Mouse (Mus musculus): Measurements from ENCODE around the gene Ldlr. TPM values are rescaled to one million over a fixed set of nuclear protein-coding genes. Genes with fewer than 3 reads are reported as not detected.
"Not testable (repeated sequence)": the region's sequence is repeated elsewhere in the genome, so short reads cannot be mapped to it uniquely, and the experiment has no call there.

Gene Ldlr
- polyA plus RNA-seq, 2 experiments = 18.4 to 36.9 TPM

DNA sequence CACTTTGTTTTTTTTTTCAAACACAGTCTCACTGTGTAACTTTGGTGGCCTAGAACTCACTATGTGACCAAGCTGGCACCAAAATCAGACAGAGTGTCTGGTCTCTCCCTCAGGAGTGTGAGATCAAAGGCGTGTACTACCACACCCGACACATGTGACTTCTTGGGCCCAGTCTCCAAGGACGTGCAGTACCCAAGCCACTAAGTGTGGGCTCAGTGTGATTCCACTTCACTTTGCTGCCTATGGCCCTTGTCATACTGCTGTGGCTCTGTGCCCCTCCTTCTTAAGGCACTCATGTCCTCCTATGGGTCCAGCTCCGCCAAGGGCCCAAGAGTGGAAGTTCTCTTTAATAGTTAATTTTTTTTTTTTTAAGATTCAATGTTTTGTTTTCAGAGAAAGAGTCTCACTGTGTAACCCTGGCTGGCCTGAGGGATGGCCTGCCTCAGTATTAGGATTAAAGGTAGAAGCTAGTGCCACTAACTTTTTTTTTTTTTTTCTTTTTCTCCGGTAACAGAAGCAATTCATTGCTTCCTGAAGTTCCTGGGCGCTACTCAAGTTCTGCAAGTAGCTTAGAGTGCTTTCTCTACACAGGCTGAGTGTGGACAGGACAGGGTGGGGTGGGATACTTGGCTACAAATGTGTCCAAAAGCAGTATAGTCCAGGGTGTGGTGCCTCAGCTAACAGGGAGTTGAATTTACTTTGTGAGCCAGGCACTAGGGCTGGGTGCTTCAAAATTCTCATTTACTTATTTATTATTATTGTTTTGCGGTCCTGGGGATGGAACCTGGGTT, 61.4 kb downstream of the Ldlr start:
- no peaks in the 10 kb centered on the region for H3K9me3 ChIP-seq (ENCODE audit: control insufficient read depth, low read length)
- no peak overlapping the region for H3K4me2 ChIP-seq (replicated peaks; ENCODE audit: low read depth, low read length, severe bottlenecking)
- peaks cover 88% of the 10 kb centered on the region for H3K36me3 ChIP-seq (ENCODE audit: control insufficient read depth, insufficient read depth, low read length)
- H3K27me3 ChIP-seq (ENCODE audit: control insufficient read depth, insufficient read depth, low read length) = no peaks in the 10 kb centered on the region
- no peak for TF ChIP-seq POLR2A (IDR thresholded peaks at IDR 0.05; ENCODE audit: borderline replicate concordance, extremely low read depth, insufficient read depth, insufficient read length)
- peaks cover 8% of the 10 kb centered on the region; the same call in 1 of the 2 replicates for H3K4me1 ChIP-seq (ENCODE audit: control insufficient read depth, insufficient read depth, low read length)
- H3K4me3 ChIP-seq (replicated peaks; ENCODE audit: low read length) = no peak overlapping the region
- H3K27ac ChIP-seq (replicated peaks; ENCODE audit: low read depth, low read length) = no peak overlapping the region
- DNase-seq (ENCODE audit: low spot score) (no peak), ATAC-seq (ENCODE audit: low FRiP score, low read depth) (no peak)
- no peak overlapping the region for H3K9ac ChIP-seq (ENCODE audit: low read depth, low read length, severe bottlenecking)
- 89% methylated on average over 7 of the region's 7 CpGs for WGBS

DNA sequence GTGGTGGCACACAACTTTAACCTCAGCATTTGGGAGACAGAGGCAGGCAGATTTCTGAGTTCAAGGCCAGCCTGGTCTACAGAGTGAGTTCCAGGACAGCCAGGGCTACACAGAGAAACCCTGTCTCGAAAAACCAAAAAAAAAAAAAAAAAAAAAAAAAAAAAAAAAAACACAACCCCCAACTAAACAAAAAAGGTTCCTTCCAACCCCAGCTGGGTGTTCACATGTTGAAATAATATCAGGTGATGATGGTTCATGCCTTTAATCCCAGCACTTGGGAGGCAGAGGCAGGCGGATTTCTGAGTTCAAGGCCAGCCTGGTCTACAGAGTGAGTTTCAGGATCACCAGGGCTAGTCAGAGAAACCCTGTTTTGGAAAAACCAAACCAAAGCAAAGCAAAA, 63.0 kb downstream of the Ldlr start:
- 82% methylated on average over 1 of the region's 2 CpGs for WGBS
- peaks cover 86% of the 10 kb centered on the region for H3K36me3 ChIP-seq (ENCODE audit: control insufficient read depth, insufficient read depth, low read length)
- H3K4me3 ChIP-seq (replicated peaks; ENCODE audit: low read length); ATAC-seq (ENCODE audit: low FRiP score, low read depth); H3K27me3 ChIP-seq (ENCODE audit: control insufficient read depth, insufficient read depth, low read length); H3K4me1 ChIP-seq (ENCODE audit: control insufficient read depth, insufficient read depth, low read length); DNase-seq (ENCODE audit: low spot score); H3K27ac ChIP-seq (replicated peaks; ENCODE audit: low read depth, low read length); H3K9ac ChIP-seq (ENCODE audit: low read depth, low read length, severe bottlenecking); H3K9me3 ChIP-seq (ENCODE audit: control insufficient read depth, low read length); H3K4me2 ChIP-seq (replicated peaks; ENCODE audit: low read depth, low read length, severe bottlenecking): not testable (repeated sequence)

DNA sequence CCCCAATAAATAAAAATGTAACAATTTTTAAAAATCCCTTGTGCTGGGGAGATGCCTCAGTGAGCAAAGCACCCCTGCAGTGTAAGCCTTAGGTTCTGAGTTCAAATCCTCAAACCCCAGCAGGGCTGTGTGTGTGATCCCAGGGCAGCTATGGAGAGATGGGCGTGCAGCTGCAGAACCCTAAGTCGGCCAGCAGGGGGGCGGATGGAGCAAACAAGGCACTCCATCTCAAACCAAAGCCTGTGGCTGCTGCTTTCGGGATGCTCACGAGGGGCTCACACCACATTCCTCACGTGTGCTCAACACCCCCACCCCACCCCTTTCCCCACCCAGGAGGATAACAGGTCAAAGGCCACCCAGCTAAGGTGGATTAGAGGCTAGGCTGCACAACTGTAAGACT, 63.6 kb downstream of the Ldlr start:
- Histone ChIP-seq H3K27me3 (ENCODE audit: control insufficient read depth, insufficient read depth, low read length) (no peaks in the 10 kb centered on the region), H3K27ac (replicated peaks; ENCODE audit: low read depth, low read length) (0 out of 2 replicates have a peak overlapping the region, but pooled peaks have one; percentile 33), H3K4me1 (ENCODE audit: control insufficient read depth, insufficient read depth, low read length) (peaks cover 8% of the 10 kb centered on the region; the same call in 1 of the 2 replicates), H3K9ac (ENCODE audit: low read depth, low read length, severe bottlenecking) (no peak overlapping the region), H3K36me3 (ENCODE audit: control insufficient read depth, insufficient read depth, low read length) (peaks cover 86% of the 10 kb centered on the region), H3K4me3 (replicated peaks; ENCODE audit: low read length) (no peak overlapping the region), H3K9me3 (ENCODE audit: control insufficient read depth, low read length) (no peaks in the 10 kb centered on the region), H3K4me2 (replicated peaks; ENCODE audit: low read depth, low read length, severe bottlenecking) (no peak overlapping the region)
- WGBS = 11% methylated on average over 6 of the region's 6 CpGs
- ATAC-seq (ENCODE audit: low FRiP score, low read depth) = peak; percentile 47; the same call in 1 of the 2 replicates
- no peak for DNase-seq (ENCODE audit: low spot score)
- TF ChIP-seq POLR2A (IDR thresholded peaks at IDR 0.05; ENCODE audit: borderline replicate concordance, extremely low read depth, insufficient read depth, insufficient read length) = no peak

DNA sequence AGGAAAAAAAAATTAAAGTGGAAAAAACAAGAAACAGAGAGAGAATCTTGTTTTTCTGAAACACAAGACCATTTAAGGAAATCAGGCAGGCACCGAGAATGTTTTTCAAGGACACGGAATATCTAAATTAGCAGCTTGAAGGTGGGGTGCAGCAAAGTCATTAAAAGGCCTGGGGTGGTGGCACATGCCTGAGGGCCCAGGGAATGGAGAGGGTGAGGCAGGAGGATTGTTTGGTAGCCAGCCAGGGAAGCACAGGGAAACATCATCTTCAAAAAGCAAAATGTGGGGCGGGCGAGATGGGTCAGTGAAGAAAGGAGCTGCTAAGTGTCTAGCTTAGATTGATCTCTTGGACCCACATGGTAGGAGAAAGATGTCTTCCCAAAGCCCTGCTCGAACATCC, 64.4 kb downstream of the Ldlr start:
- Histone ChIP-seq H3K4me2 (replicated peaks; ENCODE audit: low read depth, low read length, severe bottlenecking) (no peak overlapping the region), H3K36me3 (ENCODE audit: control insufficient read depth, insufficient read depth, low read length) (peaks cover 90% of the 10 kb centered on the region), H3K27ac (replicated peaks; ENCODE audit: low read depth, low read length) (no peak overlapping the region), H3K4me3 (replicated peaks; ENCODE audit: low read length) (no peak overlapping the region), H3K27me3 (ENCODE audit: control insufficient read depth, insufficient read depth, low read length) (no peaks in the 10 kb centered on the region), H3K4me1 (ENCODE audit: control insufficient read depth, insufficient read depth, low read length) (peaks cover 8% of the 10 kb centered on the region; the same call in 1 of the 2 replicates), H3K9ac (ENCODE audit: low read depth, low read length, severe bottlenecking) (no peak overlapping the region), H3K9me3 (ENCODE audit: control insufficient read depth, low read length) (no peaks in the 10 kb centered on the region)
- WGBS = 63% methylated on average over 5 of the region's 5 CpGs
- ATAC-seq (ENCODE audit: low FRiP score, low read depth) (no peak), DNase-seq (ENCODE audit: low spot score) (no peak)
- no peak for TF ChIP-seq POLR2A (IDR thresholded peaks at IDR 0.05; ENCODE audit: borderline replicate concordance, extremely low read depth, insufficient read depth, insufficient read length)

DNA sequence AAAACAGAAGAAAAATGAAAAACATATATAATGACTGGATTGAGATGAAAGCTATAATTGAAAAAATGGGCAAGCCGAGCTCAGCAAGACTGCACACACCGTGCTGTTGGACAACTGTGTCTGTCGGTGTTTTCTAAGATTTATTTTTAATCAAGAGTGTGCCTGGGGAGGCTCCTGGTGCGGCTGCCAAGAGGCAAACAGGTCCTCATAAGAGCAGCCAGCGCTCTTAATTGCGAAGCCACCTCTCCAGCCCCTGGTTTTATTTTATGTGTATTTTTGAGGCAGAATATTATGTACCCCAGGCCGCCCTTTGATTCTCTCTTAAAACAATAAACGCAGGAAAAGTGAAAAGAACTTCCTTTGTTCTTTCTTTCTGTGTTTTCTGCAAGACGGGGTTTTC, 65.0 kb downstream of the Ldlr start:
- Histone ChIP-seq H3K4me3 (replicated peaks; ENCODE audit: low read length) (no peak overlapping the region), H3K27me3 (ENCODE audit: control insufficient read depth, insufficient read depth, low read length) (no peaks in the 10 kb centered on the region), H3K4me2 (replicated peaks; ENCODE audit: low read depth, low read length, severe bottlenecking) (no peak overlapping the region), H3K27ac (replicated peaks; ENCODE audit: low read depth, low read length) (no peak overlapping the region), H3K36me3 (ENCODE audit: control insufficient read depth, insufficient read depth, low read length) (peaks cover 93% of the 10 kb centered on the region), H3K4me1 (ENCODE audit: control insufficient read depth, insufficient read depth, low read length) (peaks cover 8% of the 10 kb centered on the region; the same call in 1 of the 2 replicates), H3K9me3 (ENCODE audit: control insufficient read depth, low read length) (no peaks in the 10 kb centered on the region), H3K9ac (ENCODE audit: low read depth, low read length, severe bottlenecking) (no peak overlapping the region)
- ATAC-seq (ENCODE audit: low FRiP score, low read depth) (no peak), DNase-seq (ENCODE audit: low spot score) (no peak)
- TF ChIP-seq POLR2A (IDR thresholded peaks at IDR 0.05; ENCODE audit: borderline replicate concordance, extremely low read depth, insufficient read depth, insufficient read length) = no peak
- WGBS = 46% methylated on average over 9 of the region's 9 CpGs

All from limb, embryonic 14.5 days (tissue).